22 mouse cellular contexts compared by ENCODE assay signal in genomic region chr10:123843604-123844003, GRCm38 (mm10).
A peak's percentile ranks its signal among the peaks of the same experiment; 100 is the strongest.
DNase-seq lines count a peak whose midpoint lies in the region; ATAC-seq and TF ChIP-seq lines count a peak whose summit lies in the region.
"Had no signal": no experiment of that assay in that cellular context is flagged by ENCODE, and none has a peak within 500 bp of the region (broad histone marks: within the 10 kb centered on the region; RNA-seq: fewer than 3 reads in every experiment).

No protein-coding gene starts in this region.

- no peak overlapping the region for H3K9ac ChIP-seq in liver, adult 2 months (ENCODE audit: low read depth, low read length)
- H3K9ac ChIP-seq in liver, embryonic 12.5 days = no peak overlapping the region
- no peak overlapping the region for H3K9ac ChIP-seq in liver, embryonic 16.5 days (ENCODE audit: low read depth, low read length)
- no peak overlapping the region for H3K9ac ChIP-seq in liver, postnatal 0 days (replicated peaks)
- H3K9ac ChIP-seq in liver, embryonic 11.5 days (ENCODE audit: low read depth, low read length) = no peak overlapping the region

- no peak for TF ChIP-seq CTCF in liver, adult 2 months (IDR thresholded peaks at IDR 0.05; ENCODE audit: low read depth, low read length)
- TF ChIP-seq CTCF in liver, postnatal 0 days (IDR thresholded peaks at IDR 0.05; ENCODE audit: low read depth) = no peak

- ATAC-seq in liver, embryonic 12.5 days = no peak
- 0 out of 2 replicates have a peak, but pooled peaks have one; percentile 41 for ATAC-seq in liver, embryonic 16.5 days (ENCODE audit: low read depth)
- peak; percentile 91 for ATAC-seq in liver, postnatal 0 days
- no peak for ATAC-seq in liver, embryonic 11.5 days (replicated peaks; ENCODE audit: low FRiP score)
- ATAC-seq: activated CD4-positive, CD25-positive, alpha-beta regulatory T cell, adult 4 months; CD4-positive, CD25-positive, alpha-beta regulatory T cell, adult 4 months; Patski had no signal

- no peaks in the 10 kb centered on the region for H3K27me3 ChIP-seq in liver, adult 2 months (ENCODE audit: control insufficient read depth, insufficient read depth, low read length)
- no peaks in the 10 kb centered on the region for H3K27me3 ChIP-seq in liver, embryonic 12.5 days (replicated peaks)
- no peaks in the 10 kb centered on the region for H3K27me3 ChIP-seq in liver, embryonic 16.5 days (ENCODE audit: control insufficient read depth, insufficient read depth, low read depth, low read length)
- no peaks in the 10 kb centered on the region for H3K27me3 ChIP-seq in liver, postnatal 0 days (ENCODE audit: insufficient read depth, low read length)
- no peaks in the 10 kb centered on the region for H3K27me3 ChIP-seq in liver, embryonic 11.5 days (replicated peaks; ENCODE audit: control insufficient read depth, insufficient read depth, low read length)
- H3K27me3 ChIP-seq: CH12.LX, Patski had no signal

- 17% methylated on average over 4 of the region's 4 CpGs for WGBS in liver, adult 2 months
- 70% methylated on average over 4 of the region's 4 CpGs for WGBS in liver, embryonic 12.5 days (ENCODE audit: insufficient replicate concordance)
- WGBS in liver, embryonic 16.5 days (ENCODE audit: insufficient replicate concordance) = 47% methylated on average over 4 of the region's 4 CpGs
- 56% methylated on average over 4 of the region's 4 CpGs for WGBS in liver, postnatal 0 days (ENCODE audit: insufficient replicate concordance)
- 65% methylated on average over 4 of the region's 4 CpGs for WGBS in liver, embryonic 11.5 days

- no peak for TF ChIP-seq POLR2A in liver, adult 2 months (IDR thresholded peaks at IDR 0.05; ENCODE audit: extremely low read depth, insufficient read depth, low read length)

- H3K4me3 ChIP-seq in liver, adult 2 months (ENCODE audit: insufficient read depth, low read depth, low read length) = no peak overlapping the region
- no peak overlapping the region for H3K4me3 ChIP-seq in liver, embryonic 12.5 days
- no peak overlapping the region for H3K4me3 ChIP-seq in liver, embryonic 16.5 days (ENCODE audit: low read depth, low read length)
- no peak overlapping the region for H3K4me3 ChIP-seq in liver, postnatal 0 days (ENCODE audit: low read depth, low read length)
- H3K4me3 ChIP-seq in liver, embryonic 11.5 days (ENCODE audit: low read depth, low read length) = no peak overlapping the region

- no peaks in the 10 kb centered on the region for H3K9me3 ChIP-seq in liver, embryonic 12.5 days (replicated peaks)
- H3K9me3 ChIP-seq in liver, embryonic 16.5 days (replicated peaks; ENCODE audit: control insufficient read depth, low read length) = no peaks in the 10 kb centered on the region; the same call in 1 of the 2 replicates
- H3K9me3 ChIP-seq in liver, postnatal 0 days (ENCODE audit: low read length) = no peaks in the 10 kb centered on the region
- H3K9me3 ChIP-seq in liver, embryonic 11.5 days (ENCODE audit: control insufficient read depth, low read length) = no peaks in the 10 kb centered on the region

- peak; percentile 4 for DNase-seq in adrenal gland, adult 2 months
- no peak for DNase-seq in adrenal gland, adult 8-10 months
- DNase-seq in liver, adult 2 months (ENCODE audit: extremely low read depth, low read depth, low spot score) = peak; percentile 100
- no peak for DNase-seq in liver
- peak; percentile 30 for DNase-seq in liver, postnatal 0 days
- DNase-seq in liver, embryonic 11.5 days (ENCODE audit: low spot score) = no peak
- DNase-seq: adrenal gland, postnatal 10 days; adrenal gland, postnatal 14 days; adrenal gland, postnatal 25 days; adrenal gland, postnatal 36 days; B cell, adult 2 months; cerebellum, adult 11 months; cerebellum, adult 11-12 months; cerebellum, adult 18-20 months; cerebellum, adult 2 months had no signal

- no peak overlapping the region for H3K4me2 ChIP-seq in liver, embryonic 12.5 days
- no peak overlapping the region for H3K4me2 ChIP-seq in liver, embryonic 16.5 days (ENCODE audit: low read depth, low read length)
- H3K4me2 ChIP-seq in liver, postnatal 0 days (ENCODE audit: low read depth, low read length) = no peak overlapping the region
- H3K4me2 ChIP-seq in liver, embryonic 11.5 days = no peak overlapping the region

- peaks cover 27% of the 10 kb centered on the region for H3K4me1 ChIP-seq in liver, adult 2 months (ENCODE audit: control insufficient read depth, insufficient read depth, low read length)
- H3K4me1 ChIP-seq in liver, embryonic 12.5 days = no peaks in the 10 kb centered on the region
- H3K4me1 ChIP-seq in liver, embryonic 16.5 days (ENCODE audit: control insufficient read depth, low read depth, low read length) = no peaks in the 10 kb centered on the region
- H3K4me1 ChIP-seq in liver, postnatal 0 days (ENCODE audit: insufficient read depth) = 0 out of 2 replicates have a peak, but pooled peaks cover 2% of the 10 kb centered on the region
- no peaks in the 10 kb centered on the region for H3K4me1 ChIP-seq in liver, embryonic 11.5 days (replicated peaks; ENCODE audit: control insufficient read depth, insufficient read depth, low read length)

- H3K27ac ChIP-seq in liver, adult 2 months (replicated peaks; ENCODE audit: insufficient read depth, low read depth, low read length) = peak overlapping the region; percentile 28
- H3K27ac ChIP-seq in liver, embryonic 12.5 days = no peak overlapping the region
- no peak overlapping the region for H3K27ac ChIP-seq in liver, embryonic 16.5 days (ENCODE audit: low read length)
- H3K27ac ChIP-seq in liver, postnatal 0 days (ENCODE audit: low read depth) = peak overlapping the region; percentile 91
- H3K27ac ChIP-seq in liver, embryonic 11.5 days (ENCODE audit: low read depth, low read length) = no peak overlapping the region

- no peaks in the 10 kb centered on the region for H3K36me3 ChIP-seq in liver, adult 2 months (ENCODE audit: control insufficient read depth, insufficient read depth, low read length)
- H3K36me3 ChIP-seq in liver, embryonic 12.5 days = no peaks in the 10 kb centered on the region
- no peaks in the 10 kb centered on the region for H3K36me3 ChIP-seq in liver, embryonic 16.5 days (ENCODE audit: control insufficient read depth, insufficient read depth)
- H3K36me3 ChIP-seq in liver, postnatal 0 days (replicated peaks; ENCODE audit: insufficient read depth, low read length) = no peaks in the 10 kb centered on the region
- no peaks in the 10 kb centered on the region for H3K36me3 ChIP-seq in liver, embryonic 11.5 days (ENCODE audit: control insufficient read depth, insufficient read depth, low read length)
- H3K36me3 ChIP-seq: G1E had no signal

- H3K79me2 ChIP-seq in liver, adult 2 months (ENCODE audit: control insufficient read depth, insufficient read depth, low read length) = no peaks in the 10 kb centered on the region

- TF ChIP-seq EP300 in liver, postnatal 0 days (IDR thresholded peaks at IDR 0.05; ENCODE audit: low read depth) = peak; percentile 87

Comparison
In these comparisons a context has a peak if more than half of its experiments do, and no peak if none do; other contexts are left out.
1. DNase-seq: peak in adrenal gland, adult 2 months (single experiment), liver, adult 2 months (single experiment) and liver, postnatal 0 days (single experiment); none in adrenal gland, adult 8-10 months (single experiment), liver (single experiment) and liver, embryonic 11.5 days (single experiment).
2. H3K27ac ChIP-seq: peak in liver, adult 2 months (single experiment) and liver, postnatal 0 days (single experiment); none in liver, embryonic 12.5 days (single experiment), liver, embryonic 16.5 days (single experiment) and liver, embryonic 11.5 days (single experiment).
3. ATAC-seq: peak in liver, embryonic 16.5 days (single experiment) and liver, postnatal 0 days (single experiment); none in liver, embryonic 12.5 days (single experiment) and liver, embryonic 11.5 days (single experiment).